Mouse (Mus musculus): ENCODE results near the gene Cacna1c. TPM values are rescaled to one million over a fixed set of nuclear protein-coding genes. Genes with fewer than 3 reads are reported as not detected.
"Not testable (repeated sequence)": the region's sequence is repeated elsewhere in the genome, so short reads cannot be mapped to it uniquely, and the experiment has no call there.

The Cacna1c gene
- total RNA-seq, 2 experiments from 2014 or later: 86.4 to 90.0 TPM

DNA sequence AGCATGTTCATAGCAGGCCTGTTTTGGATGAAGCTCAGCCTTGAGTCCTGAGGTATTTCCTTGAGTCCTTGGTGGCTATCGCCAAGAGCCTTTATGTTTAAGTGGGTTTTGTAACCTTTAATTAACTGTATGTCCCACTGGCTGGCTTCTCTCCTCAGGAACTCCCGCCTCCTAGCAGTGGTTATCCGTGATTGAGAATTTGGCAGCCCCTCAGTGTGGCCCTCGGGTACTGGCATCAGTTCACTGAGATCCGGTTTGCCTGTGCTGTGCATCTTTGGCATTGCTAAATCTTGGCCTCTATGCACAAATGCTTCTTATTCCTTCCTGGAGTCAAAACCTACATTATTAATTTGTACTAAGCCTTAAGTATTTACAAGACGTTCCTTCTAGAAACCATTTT is 587.3 kb downstream of the Cacna1c start:
- Histone ChIP-seq H3K4me3 (no peak overlapping the region), H3K27ac (no peak overlapping the region)
- TF ChIP-seq CTCF (conservative IDR thresholded peaks at IDR 0.05): no peak
- DNase-seq (ENCODE audit: low spot score in 2 of 2): no peak

DNA sequence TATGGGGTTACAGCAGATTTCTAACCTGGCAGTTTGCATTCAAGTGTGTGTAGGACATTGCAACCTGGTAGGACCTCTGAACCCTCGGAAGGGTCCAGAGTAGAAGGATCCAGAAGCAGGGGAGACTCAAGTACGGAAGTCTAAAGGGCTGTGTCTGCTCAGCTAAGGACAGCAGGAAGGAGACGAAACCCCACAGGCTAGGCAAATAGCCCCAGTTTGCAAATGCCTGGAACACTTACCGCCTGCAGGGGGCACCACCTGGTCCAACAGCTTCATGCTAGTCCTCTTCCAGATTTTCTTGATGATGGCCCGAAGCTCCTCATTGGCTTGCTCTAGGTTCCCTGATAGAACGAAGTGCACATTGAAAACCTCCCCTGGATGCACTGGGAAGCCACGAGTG is 590.2 kb downstream of the Cacna1c start:
- H3K27ac ChIP-seq: no peak overlapping the region
- TF ChIP-seq CTCF (conservative IDR thresholded peaks at IDR 0.05): peak; percentile 69
- DNase-seq (ENCODE audit: low spot score in 2 of 2): no peak
- no peak overlapping the region for H3K4me3 ChIP-seq

DNA sequence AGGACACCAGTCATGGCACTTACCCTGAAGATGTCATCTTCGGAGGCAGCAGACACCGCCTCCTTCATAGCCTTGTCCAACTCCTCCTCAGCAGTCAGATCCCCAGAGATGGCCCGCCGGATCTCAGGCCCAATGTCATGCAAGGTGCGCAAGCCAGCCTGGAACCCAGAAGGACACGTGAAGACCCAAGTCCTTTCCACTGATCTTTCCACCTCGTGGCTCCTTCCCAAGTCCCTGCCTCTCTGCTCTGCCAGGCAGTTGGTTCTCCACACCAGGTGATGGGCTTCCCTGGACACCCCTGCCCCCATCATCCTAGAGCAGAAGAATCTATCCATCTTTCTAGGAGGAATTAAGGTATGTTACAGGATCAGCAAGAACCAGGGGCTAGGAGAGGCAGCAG is 592.4 kb downstream of the Cacna1c start:
- H3K27ac ChIP-seq: no peak overlapping the region
- DNase-seq (ENCODE audit: low spot score in 2 of 2): no peak
- TF ChIP-seq CTCF (conservative IDR thresholded peaks at IDR 0.05): no peak
- no peak overlapping the region for H3K4me3 ChIP-seq

DNA sequence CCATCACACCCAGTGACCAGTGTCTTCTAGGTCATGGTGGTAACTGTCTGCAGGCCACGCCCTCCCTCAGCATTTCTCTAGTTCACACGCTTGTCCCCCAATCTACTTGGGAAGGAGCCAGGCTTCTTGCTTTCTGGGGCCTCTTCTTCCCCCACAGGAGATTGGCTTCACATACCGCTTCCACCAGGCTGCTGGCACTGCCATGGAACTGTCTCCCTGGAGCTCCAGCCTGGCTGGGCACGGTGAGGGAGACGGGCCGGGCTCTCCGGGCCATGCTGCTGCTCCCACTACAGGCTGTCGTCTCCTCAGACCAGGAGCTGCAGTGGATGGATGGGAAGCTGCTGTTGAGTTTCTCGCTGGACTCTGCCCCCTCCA is 600.5 kb downstream of the Cacna1c start:
- H3K27ac ChIP-seq: no peak overlapping the region
- no peak overlapping the region for H3K4me3 ChIP-seq
- no peak for DNase-seq (ENCODE audit: low spot score in 2 of 2)

DNA sequence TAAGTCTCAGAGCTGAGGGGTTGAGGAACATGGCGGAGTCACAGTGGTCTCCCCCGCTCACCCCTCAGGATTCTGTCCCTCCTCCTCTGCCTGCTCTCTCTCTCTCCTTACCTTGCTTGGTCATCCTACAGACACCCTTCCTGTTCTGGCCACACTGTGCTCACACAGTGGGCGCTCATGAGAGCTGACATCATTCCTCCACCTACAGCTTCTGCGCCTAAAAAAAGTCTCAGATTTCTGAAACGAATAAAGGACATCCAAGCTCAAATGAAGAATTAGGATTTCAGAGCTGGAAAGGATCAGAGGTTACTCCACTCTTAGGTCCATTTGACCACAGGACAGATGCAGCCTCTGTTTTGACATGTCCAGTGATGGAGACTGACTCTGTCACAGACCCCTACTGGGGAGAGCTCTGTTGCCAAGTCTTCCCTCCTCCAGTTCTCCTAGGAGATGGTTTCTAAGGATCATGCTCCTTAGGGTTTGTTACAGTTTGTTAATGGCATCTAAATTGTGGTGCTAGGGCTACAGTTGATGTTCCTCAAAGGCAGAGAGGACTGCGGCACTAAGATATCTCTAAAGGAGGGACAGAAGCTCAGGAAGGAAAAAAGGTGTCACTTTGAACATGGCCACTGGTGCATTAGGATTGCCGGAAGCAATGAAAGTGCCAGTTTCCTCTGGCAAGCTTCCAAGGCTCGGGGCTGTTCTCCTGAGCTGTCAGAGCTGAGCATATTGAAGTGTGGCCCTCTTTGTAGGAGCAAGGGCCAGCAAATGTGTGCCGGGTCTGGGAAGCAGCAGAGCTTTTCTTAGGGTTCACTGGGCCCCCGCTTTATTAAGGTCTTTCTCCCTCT is 601.2 kb downstream of the Cacna1c start:
- DNase-seq (ENCODE audit: low spot score in 2 of 2): no peak
- Histone ChIP-seq H3K27ac (no peak overlapping the region), H3K4me3 (no peak overlapping the region)
- TF ChIP-seq CTCF (conservative IDR thresholded peaks at IDR 0.05): no peak

More for the DNA sequence above, 600.5 kb downstream of the Cacna1c start:
- TF ChIP-seq CTCF (conservative IDR thresholded peaks at IDR 0.05): no peak

DNA sequence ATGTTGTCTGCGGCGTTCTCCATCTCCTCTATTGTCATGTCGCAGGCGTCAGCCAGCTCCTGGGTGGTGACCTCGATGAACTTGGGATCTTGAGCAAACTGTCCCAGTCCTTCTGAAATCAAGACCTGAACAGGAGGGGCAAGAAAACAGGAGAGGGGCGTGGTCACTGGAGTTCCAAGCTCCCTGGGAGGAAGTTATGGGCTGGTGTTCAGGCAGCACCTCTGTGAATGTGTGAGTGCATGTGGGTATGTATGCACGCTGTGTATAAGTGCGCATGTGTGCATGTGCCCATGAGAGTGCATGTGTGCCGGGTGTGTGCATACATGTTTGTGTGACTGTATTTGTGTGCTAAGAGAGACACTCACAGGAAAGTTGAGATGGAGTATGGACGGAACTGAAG is 602.1 kb downstream of the Cacna1c start:
- Histone ChIP-seq H3K27ac (no peak overlapping the region), H3K4me3 (peak overlapping the region; percentile 12)
- TF ChIP-seq CTCF (conservative IDR thresholded peaks at IDR 0.05): no peak
- no peak for DNase-seq (ENCODE audit: low spot score in 2 of 2)

DNA sequence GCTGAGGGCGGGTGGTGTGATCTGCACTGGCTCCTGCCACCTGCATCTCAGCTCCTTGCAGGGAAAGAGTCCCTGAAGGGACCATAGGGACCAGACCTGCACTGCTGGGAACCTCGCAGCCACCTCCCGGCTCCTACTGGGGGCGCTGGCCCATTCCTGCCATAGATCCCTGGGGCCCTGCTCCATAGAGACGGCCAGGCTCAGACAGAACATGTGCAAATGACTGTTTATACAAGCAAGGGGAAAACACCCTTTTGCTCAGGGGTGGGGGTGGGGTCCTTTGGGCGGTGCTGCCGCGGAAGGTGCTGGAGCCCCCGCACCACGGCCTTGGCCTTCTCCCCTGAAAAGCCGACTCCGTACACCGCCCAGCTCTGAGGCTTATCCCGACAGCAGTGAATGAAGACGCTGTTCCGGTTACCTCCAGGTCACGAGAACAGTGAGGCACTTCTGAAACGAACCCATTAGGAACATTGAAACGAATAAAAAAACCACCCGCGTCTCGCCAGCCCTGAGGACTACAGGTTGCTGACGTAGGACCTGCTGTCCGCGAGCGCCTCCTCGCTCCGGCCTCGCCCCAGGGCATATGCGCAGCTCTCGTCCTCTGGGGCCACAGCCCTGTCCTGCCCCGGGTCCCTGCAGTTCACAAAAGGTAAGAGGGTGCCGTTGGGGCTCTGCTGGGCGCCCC is 602.7 kb downstream of the Cacna1c start:
- TF ChIP-seq CTCF (conservative IDR thresholded peaks at IDR 0.05): no peak
- Histone ChIP-seq H3K27ac (no peak overlapping the region), H3K4me3 (peak overlapping the region; percentile 12)
- DNase-seq (ENCODE audit: low spot score in 2 of 2): no peak

DNA sequence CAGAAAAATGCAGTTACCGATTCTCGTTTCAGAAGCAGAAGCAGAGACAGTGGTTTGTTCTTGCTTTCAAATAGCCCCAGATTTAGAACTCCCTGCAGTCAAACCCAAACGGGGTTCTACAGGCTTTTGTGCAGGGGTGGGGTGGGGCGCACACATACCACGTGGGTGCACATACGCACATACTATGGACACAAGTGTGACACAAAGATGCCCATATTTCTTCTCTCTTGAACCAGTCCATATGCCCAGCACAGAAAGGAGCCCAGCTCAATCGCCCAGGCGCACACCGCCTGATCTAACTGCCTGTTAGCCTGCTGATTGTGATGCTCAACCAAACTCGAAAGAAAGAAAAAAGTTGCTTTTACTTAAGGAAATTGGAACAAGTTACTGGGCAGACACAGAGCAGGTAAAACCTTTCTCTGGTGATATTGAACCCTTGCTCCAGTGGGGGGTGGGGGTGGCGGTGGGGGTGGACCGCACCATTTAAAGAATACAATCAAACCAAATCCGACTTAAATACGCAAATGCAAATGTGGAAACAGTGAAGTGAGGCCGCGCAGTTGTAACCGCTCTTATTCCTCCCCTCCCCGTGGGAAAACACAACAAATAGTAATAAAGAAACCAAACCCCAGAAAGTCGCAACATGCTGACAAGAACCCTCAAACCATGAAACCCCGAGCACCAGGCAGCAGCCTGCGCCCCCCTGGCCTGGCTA is 603.4 kb downstream of the Cacna1c start:
- peak overlapping the region; percentile 12; the same call in 1 of the 2 replicates for H3K4me3 ChIP-seq

DNA sequence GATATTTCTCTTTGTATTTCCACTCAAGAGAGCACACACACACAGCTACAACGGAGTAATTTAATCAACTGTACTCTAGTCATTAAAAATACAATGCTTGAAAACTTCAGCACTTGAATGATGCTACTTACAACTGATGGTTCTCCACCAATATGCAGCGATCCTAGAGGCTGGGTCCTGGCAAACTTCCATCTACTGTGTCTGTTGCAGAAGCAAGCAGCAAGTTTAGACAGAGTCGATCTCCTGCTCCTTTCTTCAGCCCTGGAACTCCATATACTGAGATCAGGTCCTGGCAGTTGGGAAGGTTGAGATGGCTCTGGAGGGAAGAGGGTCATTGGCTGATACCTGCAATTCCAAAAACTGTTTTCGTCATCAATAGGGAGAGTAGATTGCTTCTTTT is 617.5 kb downstream of the Cacna1c start:
- DNase-seq (ENCODE audit: low spot score in 2 of 2); H3K4me3 ChIP-seq; H3K27ac ChIP-seq: not testable (repeated sequence)

More for the DNA sequence above, 603.4 kb downstream of the Cacna1c start:
- no peak for TF ChIP-seq CTCF (conservative IDR thresholded peaks at IDR 0.05)
- no peak for DNase-seq (ENCODE audit: low spot score in 2 of 2)
- no peak overlapping the region for H3K27ac ChIP-seq

DNA sequence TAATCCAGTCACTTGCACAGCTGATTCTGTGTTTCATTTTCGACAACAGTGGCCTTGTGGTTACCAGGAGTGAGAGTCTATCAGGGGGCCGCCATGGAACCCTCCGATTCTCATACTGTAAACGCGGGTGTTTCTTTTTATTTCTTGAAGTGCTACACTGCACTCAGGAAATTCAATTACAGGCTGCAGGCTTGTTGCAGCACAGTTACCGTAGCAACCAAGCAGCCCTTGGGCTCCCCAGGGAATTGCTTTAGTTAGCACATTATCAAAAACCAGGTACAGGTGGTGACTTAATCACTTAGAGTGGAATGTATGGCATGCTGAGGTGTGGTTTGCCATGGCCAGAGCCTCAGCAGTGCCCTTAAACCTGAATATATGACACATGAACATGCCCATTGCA is 621.9 kb downstream of the Cacna1c start:
- no peak overlapping the region for H3K4me3 ChIP-seq
- TF ChIP-seq CTCF (conservative IDR thresholded peaks at IDR 0.05): no peak
- no peak for DNase-seq (ENCODE audit: low spot score in 2 of 2)
- no peak overlapping the region for H3K27ac ChIP-seq

DNA sequence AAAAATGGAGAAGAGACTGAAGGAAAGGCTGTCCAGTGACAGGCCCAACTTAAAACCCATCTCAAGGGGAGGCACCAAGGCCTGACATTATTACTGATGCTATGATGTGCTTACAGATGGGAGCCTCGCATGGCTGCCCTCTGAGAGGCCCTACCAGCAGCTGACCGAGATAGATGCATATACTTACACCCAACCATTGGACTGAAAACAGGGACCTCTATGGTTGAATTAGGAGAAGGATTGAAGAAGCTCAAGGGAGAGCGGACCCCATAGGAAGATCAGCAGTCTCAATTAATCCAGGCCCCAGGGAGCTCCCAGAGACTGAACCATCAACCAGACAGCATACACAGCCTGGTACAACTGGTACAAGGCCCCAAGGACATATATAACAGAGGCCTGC is 628.4 kb downstream of the Cacna1c start:
- TF ChIP-seq CTCF (conservative IDR thresholded peaks at IDR 0.05): no peak
- DNase-seq (ENCODE audit: low spot score in 2 of 2): no peak
- Histone ChIP-seq H3K27ac (no peak overlapping the region), H3K4me3 (no peak overlapping the region)

DNA sequence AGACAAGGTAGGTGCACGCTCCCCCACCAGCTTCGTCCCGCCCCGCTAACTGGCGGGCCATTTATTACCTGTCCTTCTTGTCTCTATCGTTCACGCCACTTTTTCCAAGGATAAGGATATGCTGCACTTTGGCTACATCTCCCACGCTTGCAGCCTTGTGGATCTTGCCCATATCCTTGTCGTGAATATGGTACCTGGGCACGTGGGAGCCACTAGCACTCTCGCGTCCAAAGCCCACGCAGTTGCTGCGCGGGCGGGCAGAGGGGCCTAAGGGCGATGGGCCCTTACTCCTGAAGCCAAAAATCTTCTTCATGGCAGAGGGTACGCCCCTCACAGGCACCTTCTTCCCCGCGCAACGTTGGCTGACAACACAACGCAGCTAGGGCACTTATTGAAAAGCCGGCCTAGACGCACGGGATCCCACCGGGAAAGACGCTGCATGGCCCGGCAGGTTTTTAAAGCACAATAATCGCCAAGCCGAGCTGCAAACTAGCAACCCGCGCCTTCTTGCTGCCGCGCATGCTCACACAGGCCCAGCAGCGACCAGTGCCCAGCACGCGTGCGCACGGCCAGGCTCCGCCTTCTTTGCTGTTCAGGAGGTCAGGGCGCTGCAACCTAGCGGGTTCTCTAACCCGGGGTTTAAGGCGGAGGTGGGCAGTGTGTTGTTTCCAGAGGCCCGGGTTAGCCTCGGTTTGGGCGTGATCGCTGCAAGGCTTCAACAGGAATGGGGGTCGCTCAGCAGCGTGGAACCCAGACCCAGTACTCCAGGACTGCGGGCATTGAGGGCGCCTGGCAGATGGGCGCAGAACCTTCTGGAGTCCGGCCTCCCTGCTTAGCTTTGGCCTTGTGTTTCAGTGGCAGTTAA is 634.2 kb downstream of the Cacna1c start, which contains the start of gene Ankrd26:
Gene Ankrd26 (minus strand): TSS at position 482 of the 865 bp plus-strand sequence.
- H3K4me3 ChIP-seq: peak within 1 kb of the TSS; percentile 78
- no peak for TF ChIP-seq CTCF (conservative IDR thresholded peaks at IDR 0.05)
- H3K27ac ChIP-seq: peak within 1 kb of the TSS; percentile 93
- DNase-seq (ENCODE audit: low spot score in 2 of 2): peak; percentile 89 to 91

Data from layer of hippocampus, adult 2 months (tissue).